Mouse (Mus musculus): ENCODE measurements around the gene Ank2.

DNA sequence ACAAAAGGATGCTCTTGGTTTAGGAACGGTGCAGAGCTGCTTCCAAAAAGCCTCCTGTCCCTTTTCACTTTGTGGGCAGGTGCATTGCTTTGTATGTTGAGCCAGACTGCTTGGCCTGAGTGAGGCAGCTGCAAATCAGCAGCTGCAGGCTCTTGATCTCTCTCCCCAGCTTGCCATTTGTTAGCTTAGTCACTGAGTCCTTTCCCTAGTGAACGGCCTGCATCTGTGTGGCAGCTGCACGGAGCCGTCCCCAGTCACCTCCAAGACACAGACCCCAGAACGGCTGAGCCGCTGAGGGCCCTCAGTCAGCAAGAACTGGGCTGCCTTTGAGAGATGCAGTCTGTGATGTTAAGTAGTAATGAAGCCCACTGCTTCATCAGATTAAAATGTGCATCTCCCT, 231.3 kb downstream of the Ank2 start:
- TF ChIP-seq CTCF (IDR thresholded peaks at IDR 0.05) (no peak), EP300 (IDR thresholded peaks at IDR 0.05) (no peak)

All from lung, postnatal 0 days (tissue).